Mouse (Mus musculus) inflammation-experienced regulatory T-cells, adult 16 weeks (primary cell): ENCODE results near the gene Zfp956. TPM values are rescaled to one million over a fixed set of nuclear protein-coding genes. Genes with fewer than 3 reads are reported as not detected.

Experiments
- polyA plus RNA-seq: library from polyadenylated mRNA; unstranded; fragments of 100-300 nt; shearing (Covaris generic); gene quantifications from one replicate; pipeline ENCODE4 v1.2.1, GENCODE M21; 2017

Zfp956 gene
- polyA plus RNA-seq, result 31.1 TPM

DNA sequence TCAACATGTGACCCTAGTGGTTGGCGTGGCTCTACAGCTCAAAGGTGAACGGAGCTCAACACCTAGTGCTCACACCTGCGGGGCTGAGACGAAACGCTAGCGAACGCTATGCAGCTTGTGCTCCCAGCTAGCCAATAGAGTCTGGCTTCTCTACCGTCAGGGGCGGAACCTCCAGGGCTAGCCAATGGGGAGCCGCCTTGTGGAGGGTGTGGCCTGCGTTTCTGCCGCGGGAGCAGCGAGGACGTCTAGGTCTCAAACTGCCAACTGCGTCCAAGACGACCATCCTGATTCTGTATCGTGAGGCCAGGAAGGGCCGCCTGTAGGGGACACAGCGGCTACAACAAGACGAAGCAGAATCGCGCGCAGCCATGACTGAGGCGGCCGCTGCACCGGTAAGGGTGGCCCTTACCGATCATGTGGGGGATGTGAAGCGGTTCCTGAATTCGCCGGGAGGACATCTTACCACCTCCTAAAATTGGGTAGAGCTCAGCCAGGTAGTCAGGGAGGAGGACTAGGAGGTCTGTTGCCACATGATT lies at the start of gene Zfp956:
Zfp956 (plus strand) TSS at position 200 of the 536 bp plus-strand sequence.

DNA sequence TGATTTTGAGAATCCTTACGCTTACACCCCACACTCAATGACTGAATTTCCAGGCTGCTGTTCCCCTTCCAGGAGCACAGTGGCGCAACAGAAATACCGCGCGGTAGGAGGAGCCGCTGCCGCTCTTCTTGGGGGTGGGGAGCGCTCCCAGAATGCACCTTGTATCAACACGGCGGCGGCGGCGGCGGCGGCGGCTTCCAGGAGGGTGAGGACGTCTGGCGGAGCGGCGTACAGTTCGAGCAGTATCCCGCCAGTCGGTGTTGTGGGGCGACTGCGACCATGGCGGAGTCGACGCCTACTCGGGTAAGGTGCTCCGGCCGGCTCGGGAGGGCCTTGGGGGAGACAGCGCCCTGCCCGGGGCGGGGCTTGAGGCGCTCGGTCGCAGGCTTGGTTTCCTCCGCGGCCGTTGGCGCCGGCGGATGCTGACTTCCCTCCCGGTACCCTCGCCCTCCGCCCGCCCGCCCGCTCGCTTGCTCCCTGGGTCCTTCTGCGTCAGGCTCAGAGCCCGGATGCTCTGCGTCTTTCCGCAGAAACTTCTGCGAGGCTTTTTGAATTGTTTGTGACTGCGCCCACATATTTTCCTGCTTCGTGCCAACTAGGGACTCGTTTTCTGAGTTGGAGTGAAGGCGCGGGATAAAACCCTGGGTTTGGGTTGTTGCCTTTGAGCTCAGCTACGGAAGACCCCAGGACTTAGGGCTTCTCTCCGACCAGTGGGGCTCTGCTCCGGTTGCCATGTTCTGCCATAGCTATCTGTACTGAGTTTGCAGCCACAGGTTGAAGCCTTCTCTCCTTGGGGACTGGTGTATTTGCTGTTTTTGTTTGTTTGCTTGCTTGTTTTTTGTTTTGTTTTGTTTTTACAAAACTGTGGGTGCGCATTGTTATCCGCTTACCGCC lies 32.5 kb upstream of the Zfp956 start, which contains the start of gene Zfp212:
Zfp212 (plus strand) TSS at position 30 of the 894 bp plus-strand sequence.

Other genes starting within 250 kb of the Zfp956 start
- gene Pdia4, start 140.0 kb upstream of the Zfp956 start, polyA plus RNA-seq, result 196 TPM
- 0.26 TPM for gene Zfp786, start 122.5 kb upstream of the Zfp956 start, polyA plus RNA-seq
- 22.8 TPM for gene Zfp398, start 117.7 kb upstream of the Zfp956 start, polyA plus RNA-seq
- gene Zfp282, start 76.2 kb upstream of the Zfp956 start, polyA plus RNA-seq, result 5.6 TPM
- gene Zfp212, start 32.9 kb upstream of the Zfp956 start, polyA plus RNA-seq, result 22.2 TPM
- gene Zfp777, start 95.5 kb downstream of the Zfp956 start, polyA plus RNA-seq, result 2.2 TPM
- 4.5 TPM for gene Zfp746, start 133.2 kb downstream of the Zfp956 start, polyA plus RNA-seq